Mouse (Mus musculus) spleen, adult 2 months (tissue): Measurements from ENCODE around the gene Zscan22.

Experiments used
- CTCF ChIP-seq: fragments of 200-500 bp; IDR thresholded peaks from 2 replicates; pipeline ENCODE4 v1.5.1; 2011; ENCODE audit warnings: mild to moderate bottlenecking, inconsistent platforms; ENCODE audit not compliant: insufficient read depth, insufficient read length, insufficient replicate concordance; ENCODE audit errors: extremely low read depth
- POLR2A ChIP-seq: fragments of 200-500 bp; IDR thresholded peaks from 2 replicates; pipeline ENCODE4 v1.6.1; 2011; ENCODE audit warnings: low read depth, low read length, inconsistent platforms

- no peak for TF ChIP-seq CTCF
- no peak for TF ChIP-seq POLR2A
Measured at GRCm38 (mm10) chr7:12903623-12904022, 6.0 kb downstream of the Zscan22 start.
